Comparison of ENCODE assay signal across 25 mouse cellular contexts in genomic region chr8:124415789-124416188, GRCm38 (mm10). TPM values are rescaled to one million over a fixed set of nuclear protein-coding genes. Genes with fewer than 3 reads are reported as not detected.
"Had no signal": no experiment of that assay in that cellular context is flagged by ENCODE, and none has a peak within 500 bp of the region (broad histone marks: within the 10 kb centered on the region; RNA-seq: fewer than 3 reads in every experiment).

No protein-coding gene starts in this region.

- H3K36me3 ChIP-seq: embryonic facial prominence, embryonic 10.5 days; embryonic facial prominence, embryonic 12.5 days; embryonic facial prominence, embryonic 13.5 days; embryonic facial prominence, embryonic 15.5 days; forebrain, embryonic 10.5 days; forebrain, embryonic 12.5 days; forebrain, embryonic 15.5 days had no signal

- DNase-seq: cerebellum, adult 8-10 months; cerebellum, adult 9-10 months; cerebellum, adult 9-11 months; embryo, embryonic 11 days; forebrain, postnatal 0 days; gastrocnemius, adult 2 months; gastrocnemius, postnatal 10 days; gastrocnemius, postnatal 14 days; gastrocnemius, postnatal 25 days; gastrocnemius, postnatal 36 days; heart, adult 11 months; heart, adult 18-20 months; heart, adult 2 months had no signal

- ATAC-seq: forebrain, embryonic 13.5 days; forebrain, embryonic 15.5 days; forebrain, embryonic 16.5 days; forebrain, postnatal 0 days had no signal

- H3K9me3 ChIP-seq: embryonic facial prominence, embryonic 10.5 days; embryonic facial prominence, embryonic 12.5 days; embryonic facial prominence, embryonic 13.5 days; embryonic facial prominence, embryonic 15.5 days; forebrain, embryonic 10.5 days; forebrain, embryonic 12.5 days; forebrain, embryonic 13.5 days; forebrain, embryonic 15.5 days had no signal

- H3K4me3 ChIP-seq: embryonic facial prominence, embryonic 10.5 days; embryonic facial prominence, embryonic 12.5 days; embryonic facial prominence, embryonic 13.5 days; embryonic facial prominence, embryonic 15.5 days; erythroblast, embryonic 14.5 days; forebrain, embryonic 10.5 days; forebrain, embryonic 12.5 days; forebrain, embryonic 13.5 days; forebrain, embryonic 15.5 days; gastrocnemius, adult 2 months; heart, adult 2 months had no signal

- H3K9ac ChIP-seq: embryonic facial prominence, embryonic 12.5 days; embryonic facial prominence, embryonic 13.5 days; embryonic facial prominence, embryonic 15.5 days; forebrain, embryonic 12.5 days; forebrain, embryonic 13.5 days; forebrain, embryonic 15.5 days; forebrain, postnatal 0 days had no signal

- H3K27me3 ChIP-seq: embryonic facial prominence, embryonic 12.5 days; embryonic facial prominence, embryonic 13.5 days; embryonic facial prominence, embryonic 15.5 days; forebrain, embryonic 12.5 days; forebrain, embryonic 13.5 days; forebrain, embryonic 15.5 days had no signal

- H3K4me2 ChIP-seq: embryonic facial prominence, embryonic 12.5 days; embryonic facial prominence, embryonic 13.5 days; embryonic facial prominence, embryonic 15.5 days; forebrain, embryonic 12.5 days; forebrain, embryonic 13.5 days; forebrain, embryonic 15.5 days had no signal

- H3K27ac ChIP-seq: embryonic facial prominence, embryonic 10.5 days; embryonic facial prominence, embryonic 12.5 days; embryonic facial prominence, embryonic 13.5 days; embryonic facial prominence, embryonic 15.5 days; forebrain, embryonic 10.5 days; forebrain, embryonic 12.5 days; forebrain, embryonic 13.5 days; forebrain, embryonic 15.5 days; gastrocnemius, adult 2 months; heart, adult 2 months had no signal

- H3K4me1 ChIP-seq: embryonic facial prominence, embryonic 12.5 days; embryonic facial prominence, embryonic 13.5 days; embryonic facial prominence, embryonic 15.5 days; forebrain, embryonic 12.5 days; forebrain, embryonic 13.5 days; forebrain, embryonic 15.5 days had no signal

RNA-seq across cellular contexts. Expression of gene Pgbd5, which starts 23.7 kb away (rescaled TPM):
- total RNA-seq: common myeloid progenitor, adult 5-6 weeks; granulocyte monocyte progenitor cell, adult 5-6 weeks had no signal
- polyA plus RNA-seq: erythroblast, embryonic 14.5 days had no signal
